Mouse (Mus musculus) heart, adult 11 months (tissue): Measurements from ENCODE around the gene Gm42742.

Source experiments
- DNase-seq: peaks from one replicate; pipeline ENCODE4 v3.0.0; 2022

Gene Gm42742

DNA sequence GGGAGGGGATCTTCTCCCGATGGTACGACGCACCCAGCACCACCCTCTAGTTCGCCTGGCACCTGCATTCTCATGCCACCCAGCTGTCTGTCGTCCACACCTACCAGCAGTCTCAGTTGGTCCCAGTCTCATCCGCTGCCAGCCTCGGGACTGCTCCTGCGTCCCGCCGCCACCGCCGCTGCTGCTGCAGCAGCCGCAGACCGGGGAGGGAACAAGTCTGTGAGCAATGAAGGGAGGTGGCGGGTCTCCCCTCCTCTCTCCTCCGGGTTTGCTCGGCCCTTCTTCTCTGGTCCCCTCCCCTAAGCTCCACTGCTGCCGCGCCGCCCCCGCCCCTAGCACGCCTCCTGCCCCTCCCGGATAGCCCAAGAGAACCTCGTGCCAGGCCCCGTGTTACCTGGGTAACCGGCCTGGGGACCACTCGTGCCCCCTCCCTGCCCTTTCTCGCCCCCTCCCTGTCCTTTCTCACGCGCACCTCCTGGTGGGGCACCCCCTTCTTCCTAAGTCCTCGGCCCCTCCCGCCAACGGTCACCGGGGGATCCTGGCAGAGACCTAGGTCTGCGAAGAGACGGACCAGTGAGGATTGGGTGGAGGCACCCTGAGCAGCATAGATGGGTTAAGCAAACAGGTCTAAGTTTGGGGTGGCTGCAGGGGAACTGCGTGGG, at the start of gene Gm42742, which contains the start of gene Prrt2:
TSS of gene Gm42742 (minus strand) at position 197 of the 662 bp plus-strand sequence.
TSS of gene Prrt2 (minus strand) at position 311 of the 662 bp plus-strand sequence.
- peak; percentile 98 for DNase-seq

DNA sequence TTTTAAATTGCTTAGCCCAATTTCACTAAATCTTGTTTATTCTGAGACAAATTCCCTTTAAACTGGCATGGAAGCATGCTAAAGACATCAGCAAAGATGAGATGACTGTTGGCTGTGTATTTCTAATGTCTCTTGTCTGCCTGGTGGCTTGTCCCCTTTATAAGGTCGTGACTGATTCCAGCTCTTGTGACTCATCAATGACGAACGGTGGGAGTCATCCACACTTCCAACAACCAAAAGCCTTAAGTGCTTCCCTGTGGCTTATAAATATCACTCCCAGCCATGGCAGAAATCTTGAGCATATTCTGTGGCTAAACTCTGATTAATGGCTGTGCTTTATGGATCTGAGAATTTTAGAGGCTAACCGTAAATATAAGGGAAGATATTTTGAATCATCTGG, 45.4 kb upstream of the Gm42742 start:
- DNase-seq, result no peak

DNA sequence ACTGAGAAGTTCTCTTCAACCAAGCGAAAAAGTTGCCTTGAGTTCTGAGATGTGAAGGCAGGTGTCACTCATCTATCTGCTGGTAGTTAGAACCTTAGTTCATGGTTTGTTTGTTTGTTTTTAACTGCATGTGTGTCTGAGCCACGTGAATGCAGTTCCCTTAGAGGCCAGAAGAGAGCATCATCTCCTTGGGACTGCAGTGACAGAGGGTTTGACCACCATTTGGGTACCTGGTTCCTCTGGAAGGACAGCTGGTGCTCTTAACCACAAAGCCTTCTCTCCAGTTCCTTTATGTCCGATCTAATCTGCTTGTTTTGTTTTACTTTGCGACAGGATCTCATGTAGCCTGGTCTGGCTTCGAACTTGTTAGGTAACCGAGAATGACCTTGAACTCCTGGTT, 44.6 kb upstream of the Gm42742 start:
- DNase-seq, result no peak

DNA sequence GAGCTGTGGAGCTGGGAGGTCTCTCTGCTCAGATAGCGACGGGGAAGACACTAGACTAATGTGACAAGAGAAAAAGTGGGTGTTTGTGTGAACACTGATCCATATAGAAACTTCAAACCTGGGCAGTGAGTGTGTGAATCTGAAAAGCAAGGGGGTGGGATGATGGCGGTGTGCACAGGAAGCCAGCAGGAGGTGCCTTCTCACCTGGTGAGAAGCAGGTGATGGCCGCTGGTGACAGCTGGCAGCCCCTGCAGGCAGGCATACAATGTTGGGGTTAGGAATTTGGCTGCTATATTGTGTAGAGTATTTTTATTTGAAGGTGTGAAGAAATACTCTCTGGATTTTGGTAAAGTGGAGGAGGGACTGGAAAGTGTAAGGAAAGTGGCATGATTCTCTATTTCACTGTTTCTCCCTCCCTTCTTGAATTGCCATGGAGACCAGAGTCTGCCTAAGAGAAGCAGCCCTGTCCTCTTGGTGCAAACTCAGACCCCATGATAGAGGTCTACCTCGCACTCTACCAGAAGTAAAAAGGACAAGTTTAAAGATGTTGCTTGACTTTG, 34.2 kb upstream of the Gm42742 start:
- no peak for DNase-seq

DNA sequence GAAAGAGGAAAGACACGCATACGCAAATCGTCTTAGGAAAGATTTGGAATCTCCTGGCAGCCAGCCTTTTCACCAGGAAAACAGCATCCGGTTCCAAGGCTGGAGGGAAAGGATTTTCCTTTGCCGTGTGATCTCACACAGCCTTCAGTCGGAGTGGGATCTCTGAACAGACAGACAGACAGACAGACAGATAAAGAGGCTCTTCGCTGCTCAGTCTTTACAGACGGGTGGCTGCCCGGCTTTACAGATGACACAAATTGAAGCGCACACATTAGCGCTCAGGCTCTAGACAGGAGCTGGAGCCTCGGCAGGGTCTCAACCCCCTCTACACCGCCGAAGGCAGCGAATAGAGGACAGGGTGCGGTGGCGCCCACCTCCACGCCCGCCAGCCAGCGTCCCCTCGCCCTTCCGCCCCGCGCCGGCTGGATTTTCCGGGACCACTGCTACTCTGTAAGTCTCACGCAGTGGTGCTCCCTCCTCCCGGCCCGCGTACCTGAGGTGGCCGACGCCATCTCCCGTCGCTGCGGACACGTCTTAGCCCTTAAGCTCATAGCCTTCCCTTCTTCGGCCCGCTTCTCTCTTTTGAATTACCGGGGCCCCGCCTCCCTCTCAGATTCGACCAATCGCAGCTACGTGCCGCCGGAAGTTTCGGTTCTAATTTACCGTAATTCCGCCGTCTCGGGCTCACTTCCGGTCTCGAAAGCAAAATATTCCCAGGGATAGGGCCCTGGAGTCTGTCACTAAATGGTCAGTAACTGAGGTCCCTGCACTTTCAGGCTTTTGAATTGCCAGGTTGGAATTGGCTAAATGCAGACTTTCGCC, 21.2 kb upstream of the Gm42742 start, which contains the start of gene Kif22:
TSS of gene Kif22 (minus strand) at position 621 of the 822 bp plus-strand sequence.
- DNase-seq, result peak; percentile 99

DNA sequence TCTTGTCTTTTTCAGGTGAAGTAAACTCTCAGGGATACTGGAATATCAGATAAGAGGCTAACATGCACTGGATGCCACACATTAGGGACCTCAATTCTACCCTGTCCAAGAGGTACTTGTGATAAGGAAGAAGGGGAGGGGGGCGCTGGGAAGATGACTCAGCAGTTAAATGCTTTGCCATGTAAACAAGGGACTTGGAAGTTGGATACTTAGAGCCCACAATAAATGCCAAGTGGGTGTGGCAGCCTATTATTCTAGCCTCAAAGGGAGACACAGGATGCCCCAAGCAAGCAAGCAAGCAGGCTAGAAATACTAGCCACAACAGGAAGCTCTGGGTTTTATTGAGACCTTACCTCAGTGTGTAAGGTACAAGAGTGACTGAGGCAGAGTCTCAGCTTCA, 10.3 kb upstream of the Gm42742 start:
- peak; percentile 89 for DNase-seq

DNA sequence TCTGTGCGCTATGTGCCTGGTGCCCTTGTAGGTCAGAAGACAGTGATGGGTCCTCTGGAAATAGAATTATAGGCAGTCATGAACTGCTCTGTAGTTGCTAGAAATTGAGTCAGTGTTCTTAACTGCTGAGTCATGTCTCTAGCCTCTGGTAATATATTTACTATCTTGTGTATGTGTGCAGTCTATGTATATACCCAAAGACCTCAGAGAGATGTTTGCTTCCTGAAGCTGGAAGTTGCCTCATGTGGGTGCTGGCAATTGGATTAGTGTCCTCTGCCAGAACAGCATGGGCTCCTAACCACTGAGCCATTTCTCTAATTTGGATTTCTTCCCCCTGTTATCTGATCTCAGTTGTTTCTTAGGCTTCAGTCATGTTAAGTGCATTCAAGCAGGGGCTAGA, 9.3 kb upstream of the Gm42742 start:
- DNase-seq, result no peak

DNA sequence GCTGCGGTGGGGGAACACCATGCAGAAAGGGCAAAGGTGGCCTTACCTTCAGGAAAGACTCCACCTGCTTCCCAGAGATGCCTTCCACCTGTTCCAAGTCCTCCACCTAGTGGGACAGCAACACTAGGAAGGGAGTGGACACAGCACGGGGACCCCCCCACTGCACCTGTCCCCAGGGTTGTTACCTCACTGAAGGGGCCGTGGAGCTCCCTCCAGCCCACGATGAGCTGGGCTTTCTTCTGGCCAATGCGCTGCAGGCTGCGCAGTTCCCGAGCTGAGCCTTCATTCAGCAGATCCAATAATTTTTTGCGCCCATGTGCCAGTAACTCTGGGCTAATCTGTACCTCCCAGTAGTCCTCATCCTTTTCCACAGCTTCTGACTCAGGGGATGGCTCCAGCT, 7.0 kb upstream of the Gm42742 start:
- no peak for DNase-seq

DNA sequence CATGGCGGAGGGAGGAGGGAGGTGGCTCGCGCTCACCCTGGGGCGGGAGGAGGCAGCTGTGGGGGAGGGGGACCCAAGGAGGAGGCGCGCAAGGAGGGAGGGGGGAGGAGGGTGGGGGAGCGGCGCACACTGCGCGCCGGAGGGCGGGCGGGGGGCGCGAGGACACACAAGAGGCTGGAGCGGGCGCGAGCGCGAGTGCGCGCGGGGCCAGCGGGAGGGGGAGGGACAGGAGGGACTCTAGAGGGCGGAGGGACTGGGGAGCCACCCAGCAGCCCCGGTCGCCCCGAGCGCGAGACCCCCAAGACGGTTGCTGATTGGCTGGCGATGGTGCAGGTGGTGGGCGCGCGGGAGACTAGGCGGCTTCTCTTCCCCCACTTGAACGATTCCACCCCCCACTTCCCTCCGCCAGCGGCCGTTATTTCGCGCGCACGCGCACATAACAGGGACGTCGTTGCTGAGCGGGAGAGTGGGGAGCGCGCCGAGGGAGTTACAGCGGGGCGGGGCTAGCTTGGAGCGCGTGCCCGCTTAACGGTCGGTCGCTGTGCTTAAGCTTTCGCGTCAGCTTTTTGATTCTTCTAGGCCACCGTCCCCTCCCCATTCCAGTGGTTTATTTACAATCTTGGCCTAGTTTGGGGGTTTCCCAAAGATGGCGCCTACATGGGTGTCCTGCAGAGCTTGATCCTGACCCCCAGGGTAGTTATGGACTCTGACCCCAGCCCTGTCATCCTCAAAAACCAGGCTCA, 6.3 kb upstream of the Gm42742 start, which contains the start of gene Maz:
TSS of gene Maz (minus strand) at position 54 of the 743 bp plus-strand sequence.
- DNase-seq, result peak; percentile 100

DNA sequence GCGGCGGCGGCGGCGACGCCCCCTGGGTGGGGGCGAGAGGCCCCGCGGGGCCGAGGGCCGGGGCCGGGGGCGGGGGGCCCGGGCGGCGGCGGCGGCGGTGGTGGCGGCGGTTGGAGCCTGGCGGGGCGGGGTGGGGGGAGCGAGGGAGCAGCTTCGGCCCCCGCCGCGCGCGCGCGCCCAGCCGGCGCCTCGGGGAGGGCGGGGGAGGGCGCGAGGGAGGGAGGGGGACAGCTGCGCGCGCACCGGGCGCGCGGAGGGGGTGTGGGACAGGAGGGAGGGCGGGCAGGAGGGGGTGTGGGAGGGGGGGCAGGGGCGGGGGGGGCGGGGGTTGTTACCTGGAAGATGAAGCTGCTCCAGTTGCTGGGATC, 5.7 kb upstream of the Gm42742 start:
- DNase-seq, result no peak

DNA sequence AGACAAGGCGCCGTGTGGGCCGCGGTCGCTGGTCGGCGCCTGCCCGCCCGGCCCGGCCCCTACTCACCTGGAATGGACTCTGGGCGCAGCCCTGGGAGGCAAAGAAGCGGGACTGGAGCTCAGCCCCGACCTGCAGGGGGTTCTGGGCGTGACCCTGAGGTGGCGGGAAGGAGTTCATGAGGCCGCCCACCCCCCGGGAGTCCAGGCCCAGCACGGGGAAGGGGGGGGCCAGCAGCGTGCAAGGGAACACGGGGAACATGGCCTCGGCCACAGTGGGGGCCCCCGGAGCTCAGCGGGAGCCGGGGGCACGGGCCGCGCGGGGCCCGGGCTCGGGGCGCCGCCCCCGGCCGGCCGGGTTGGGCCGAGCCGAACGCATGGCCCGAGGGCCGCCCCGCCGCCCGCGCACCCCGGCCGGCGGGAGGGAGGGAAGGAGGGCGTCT, 5.3 kb upstream of the Gm42742 start:
- peak; percentile 98 for DNase-seq

DNA sequence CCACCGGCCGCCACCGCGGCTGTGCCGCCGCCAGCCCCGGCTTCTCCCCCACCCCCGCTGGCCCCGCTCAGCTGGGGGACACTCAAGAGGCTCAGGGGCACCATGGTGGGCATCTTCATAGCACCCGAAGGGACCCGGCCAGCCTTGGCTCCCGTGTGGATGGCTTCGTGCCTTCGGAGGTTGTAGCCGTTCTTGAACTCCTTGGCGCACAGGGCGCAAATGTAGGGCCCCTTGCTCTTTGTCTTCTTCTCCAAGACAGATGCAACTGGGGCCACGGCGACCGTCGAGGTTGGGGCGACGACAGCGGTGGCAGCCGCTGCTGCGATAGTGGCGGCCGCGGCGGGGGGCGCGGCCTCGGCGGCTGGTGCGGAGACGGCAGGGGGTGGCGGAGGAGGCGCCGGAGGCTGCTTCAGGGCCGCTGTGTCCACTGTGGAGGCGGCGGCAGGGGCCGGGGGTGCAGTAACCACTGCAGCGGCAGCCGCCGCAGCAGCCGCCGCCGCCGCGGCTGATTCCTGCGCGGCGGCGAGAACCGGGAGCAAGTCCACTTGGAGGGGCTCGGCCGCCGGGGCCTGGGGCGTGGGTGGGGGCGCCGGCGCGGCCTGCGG, 4.8 kb upstream of the Gm42742 start:
- peak; percentile 97 for DNase-seq

DNA sequence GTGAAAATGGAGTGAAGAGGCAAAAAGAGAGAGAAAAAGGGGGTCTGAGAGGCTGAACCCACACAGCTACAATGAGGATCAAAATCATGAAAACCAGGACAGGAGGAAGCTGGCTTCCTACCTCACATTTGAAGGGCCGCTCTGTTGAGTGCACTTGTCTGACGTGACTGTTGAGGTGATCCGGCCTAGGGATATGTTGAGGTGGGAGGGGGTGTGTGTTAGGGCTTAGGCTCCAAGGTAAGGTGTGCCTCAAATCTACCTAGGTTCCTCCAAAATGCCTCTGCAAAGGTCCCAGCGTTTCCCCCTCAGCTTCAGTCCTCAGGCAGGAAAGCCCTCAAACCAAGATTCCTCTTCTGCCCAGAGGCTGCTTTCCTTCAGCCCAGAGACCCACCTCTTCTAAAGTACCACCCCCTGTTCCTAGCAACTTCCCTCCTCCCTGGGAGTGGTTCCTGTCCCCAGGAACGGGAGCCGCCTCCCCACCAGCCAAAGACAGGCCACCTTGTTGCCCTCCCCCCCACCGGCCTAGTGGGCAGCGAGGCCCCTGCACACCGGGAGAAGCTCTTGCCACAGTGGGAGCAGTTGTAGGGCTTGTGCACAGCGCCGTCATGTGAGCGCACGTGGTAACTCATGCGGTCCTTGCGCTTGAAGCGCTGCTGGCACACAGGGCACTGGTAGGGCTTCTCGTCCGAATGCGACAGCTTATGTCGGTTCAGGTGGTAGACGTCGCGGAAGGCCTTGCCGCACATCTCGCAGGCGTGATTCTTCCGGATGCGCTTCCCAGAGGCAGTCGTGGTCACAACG, 4.1 kb upstream of the Gm42742 start:
- peak; percentile 99 for DNase-seq

DNA sequence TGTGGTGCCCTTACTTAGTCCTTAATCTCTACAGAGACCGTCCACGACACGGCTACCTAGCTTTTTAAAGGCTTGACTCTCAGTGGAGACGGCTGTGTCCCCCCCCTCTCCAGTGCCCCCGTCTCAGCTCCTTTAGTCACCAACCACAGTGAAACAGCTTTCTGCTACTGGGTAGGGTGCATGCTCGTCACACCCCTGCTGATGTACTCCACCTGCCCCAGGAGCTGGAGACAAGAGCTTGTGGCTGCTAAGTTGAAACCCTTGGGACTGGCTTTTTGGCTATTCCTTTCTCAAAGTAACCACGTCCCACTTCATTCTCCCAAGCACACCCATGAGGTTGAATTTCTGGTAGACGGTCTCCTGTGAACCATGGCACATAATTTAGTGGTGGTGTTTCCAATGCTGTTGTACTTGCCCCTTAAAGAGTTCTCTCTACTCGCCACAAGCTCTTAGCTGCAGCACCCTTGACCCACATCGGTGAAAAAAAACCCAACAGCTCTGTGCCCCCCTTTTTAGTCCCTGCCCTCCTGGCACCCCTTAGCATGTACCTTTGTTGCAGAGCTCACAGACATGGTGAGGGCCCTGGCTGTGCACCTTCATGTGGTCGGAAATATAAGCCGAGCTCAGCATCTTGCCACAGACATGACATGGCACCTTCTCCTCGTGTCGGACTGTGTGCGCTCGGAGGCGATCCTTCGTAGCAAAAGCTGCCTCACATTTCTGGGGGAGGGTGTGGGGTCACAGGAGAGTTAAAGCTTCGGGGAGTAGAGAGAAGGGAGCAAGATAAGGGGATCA, 3.2 kb upstream of the Gm42742 start:
- peak; percentile 93 for DNase-seq

DNA sequence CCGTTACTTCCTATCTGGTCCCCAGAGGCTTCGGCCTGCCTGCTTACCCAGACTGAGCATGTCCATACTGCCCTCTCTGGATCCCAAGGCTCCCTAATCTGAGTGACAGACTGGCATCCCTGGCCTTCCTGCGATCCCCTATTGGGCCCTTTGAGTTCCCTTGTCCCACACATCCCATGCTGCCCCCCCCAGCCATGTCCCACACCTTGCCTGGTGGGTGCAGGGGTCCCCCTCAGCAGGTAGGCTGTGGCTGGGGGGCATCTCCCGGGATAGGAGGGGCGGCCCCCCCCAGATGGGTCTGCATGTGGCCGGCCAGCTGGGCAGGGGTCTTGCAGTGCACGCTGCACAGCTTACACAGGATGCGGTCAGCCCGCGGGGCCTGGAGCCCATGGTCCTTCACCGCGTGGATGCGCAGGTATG, 2.4 kb upstream of the Gm42742 start:
- peak; percentile 96 for DNase-seq

DNA sequence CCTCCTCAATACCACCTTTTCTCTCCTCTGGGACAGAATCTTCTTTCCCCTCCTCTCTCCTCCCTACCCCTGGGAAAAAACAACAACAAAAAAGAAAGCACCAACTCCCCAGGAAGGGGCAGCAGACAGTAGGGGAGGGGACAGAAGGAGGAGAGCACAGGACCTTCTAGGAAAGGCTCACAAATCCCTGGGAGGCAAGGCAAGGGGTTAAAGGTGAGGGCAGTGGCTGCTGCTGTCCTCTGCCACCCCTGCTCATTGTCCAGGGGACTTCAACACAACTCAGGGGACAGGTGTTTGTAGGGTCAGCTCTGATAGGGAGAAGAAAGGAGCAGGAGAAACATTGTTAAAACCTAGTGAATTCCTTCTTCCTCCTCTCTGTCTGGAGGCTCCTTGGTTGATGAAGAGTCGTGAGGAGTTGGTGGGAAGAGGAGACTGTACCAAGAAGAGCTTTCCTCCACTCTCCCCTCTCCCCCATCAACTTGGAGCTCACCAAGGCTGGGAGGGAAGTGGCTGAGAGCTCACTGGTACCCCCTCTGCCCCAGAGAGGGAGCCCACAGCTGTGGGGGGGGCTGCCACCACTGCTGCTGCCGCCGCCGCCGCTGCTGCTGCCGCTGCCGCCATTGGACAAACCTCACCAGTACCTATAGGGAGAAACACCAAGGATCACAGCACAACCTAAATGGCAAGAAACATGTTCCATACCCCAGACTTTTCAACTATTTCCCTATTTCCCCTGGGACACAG, 1.8 kb upstream of the Gm42742 start:
- no peak for DNase-seq

DNA sequence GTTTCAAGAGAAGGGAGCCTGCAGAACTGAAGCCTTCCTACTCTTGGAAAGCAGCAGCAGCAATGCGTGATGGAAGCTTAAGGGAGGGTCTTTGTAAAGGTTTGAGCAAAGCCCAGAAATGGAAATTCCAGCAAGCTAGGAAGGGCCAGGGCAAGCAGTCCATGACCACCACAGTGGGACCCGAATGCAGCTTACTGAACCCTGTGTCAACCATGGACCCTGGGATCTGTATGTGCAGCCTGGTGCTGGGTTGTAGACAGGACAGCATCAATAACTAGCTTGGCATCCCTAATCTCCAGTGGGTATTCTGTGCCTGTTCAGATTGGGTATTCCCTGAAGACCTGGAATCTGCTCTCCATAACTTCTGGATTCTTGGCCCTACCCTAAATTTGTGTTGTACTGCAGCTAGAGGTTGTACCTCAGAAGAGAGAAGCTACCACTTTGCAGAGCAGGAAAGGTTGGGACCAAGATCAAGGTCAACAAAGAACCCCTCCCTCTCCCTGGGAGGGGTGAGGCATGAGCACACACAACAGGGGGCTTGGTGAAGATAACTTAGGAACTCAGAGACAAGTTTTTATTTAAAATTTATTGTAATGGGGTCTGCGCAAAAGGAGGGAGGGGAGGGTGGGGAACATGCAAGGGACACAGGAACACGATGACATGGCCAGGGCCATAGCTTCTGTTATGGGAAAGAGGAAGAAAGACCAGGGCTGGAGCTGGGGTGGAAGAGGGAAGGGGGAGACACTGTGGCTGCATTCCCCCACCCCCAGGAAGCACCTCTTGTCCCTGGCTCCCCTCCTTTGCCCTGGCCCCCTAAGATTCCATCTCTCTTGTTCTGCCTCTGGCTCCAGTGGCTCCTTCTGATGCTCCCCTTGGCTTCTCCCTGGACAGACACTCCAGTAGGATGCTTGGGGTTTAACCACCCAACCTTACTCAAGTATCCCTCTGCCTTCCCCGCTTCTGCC, 948 bp upstream of the Gm42742 start:
- peak; percentile 91 for DNase-seq

DNA sequence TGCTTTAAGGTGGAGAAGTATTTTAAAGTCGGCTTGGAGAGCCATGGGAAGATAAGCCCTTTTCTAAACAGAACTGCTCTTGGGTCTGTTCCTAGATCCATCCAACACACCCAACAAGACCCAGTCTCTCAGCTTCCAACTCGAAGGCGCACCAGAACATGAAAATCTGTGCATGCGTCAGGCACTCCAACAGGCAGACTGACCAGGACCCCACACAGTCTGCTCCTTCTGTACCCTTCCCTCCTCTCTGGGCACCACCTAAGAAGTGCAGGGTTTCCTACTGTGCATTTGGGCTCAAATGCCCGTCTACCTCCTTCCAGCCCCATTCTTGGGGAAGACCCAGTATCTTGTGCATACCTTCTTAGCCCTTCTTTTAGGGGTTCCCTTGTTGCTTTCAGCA, 406 bp downstream of the Gm42742 start:
- no peak for DNase-seq

DNA sequence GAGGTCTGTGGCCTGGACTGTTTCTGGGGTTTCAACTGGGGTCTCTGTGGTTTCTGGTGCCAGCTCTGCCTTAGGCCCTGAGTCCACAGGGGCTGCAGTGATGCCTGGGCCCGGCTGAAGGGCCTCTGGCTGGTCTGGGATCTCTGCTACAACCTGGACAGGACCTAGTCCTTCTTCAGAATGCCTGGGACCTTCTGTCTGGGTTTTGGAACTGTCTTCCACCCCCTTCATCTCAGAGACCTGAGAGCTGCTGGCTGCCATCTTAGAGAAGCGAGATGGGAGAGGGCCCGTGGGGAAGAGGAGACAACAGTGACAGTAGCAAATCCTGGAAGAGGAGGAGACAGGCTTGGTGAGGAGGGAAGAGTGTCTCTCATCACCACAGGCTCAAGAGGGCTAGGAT, 866 bp downstream of the Gm42742 start:
- peak; percentile 92 for DNase-seq
